Mouse (Mus musculus): ENCODE data around the gene Pdgfb. TPM values are rescaled to one million over a fixed set of nuclear protein-coding genes. Genes with fewer than 3 reads are reported as not detected.

Gene Pdgfb
- polyA plus RNA-seq, 2 experiments from 2014 or later, result 0.68 to 1.1 TPM

DNA sequence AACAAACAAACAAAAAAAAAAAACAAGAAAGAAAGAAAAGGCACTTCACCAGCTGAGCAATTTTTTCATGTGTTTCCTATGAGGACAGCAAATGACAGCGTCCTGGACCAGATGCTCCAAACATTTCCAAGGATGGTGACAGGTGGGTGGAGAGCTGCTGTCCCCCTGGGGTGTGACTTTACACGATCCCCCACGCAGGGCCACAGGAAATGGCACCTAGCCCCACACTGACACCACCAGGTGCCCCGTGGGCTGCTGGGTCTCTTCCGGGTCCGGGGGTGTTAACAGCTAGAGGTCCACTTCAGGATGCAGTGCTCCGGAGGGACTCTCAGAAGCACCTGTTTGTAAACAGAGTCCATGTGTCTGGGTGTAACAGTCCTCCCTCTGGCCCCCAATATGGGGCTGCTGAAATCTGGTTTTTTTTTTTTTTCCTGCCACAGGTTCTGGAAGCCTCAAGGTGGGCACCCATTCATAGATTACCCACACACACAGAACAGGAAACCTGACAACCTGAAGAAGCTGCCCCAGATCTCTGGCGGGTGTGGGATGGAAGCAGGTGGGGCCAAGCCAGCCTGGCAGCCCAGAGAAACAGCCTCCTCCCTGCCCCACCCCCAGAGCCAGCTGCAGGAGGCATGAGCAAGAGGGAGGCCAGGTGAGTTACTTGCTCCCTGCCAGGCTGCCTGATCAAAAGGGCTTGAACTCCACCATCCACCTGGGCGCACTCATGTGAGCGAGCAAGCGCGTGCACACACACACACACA lies 5.2 kb downstream of the Pdgfb start:
- ATAC-seq, result no peak

- ATAC-seq, result no peak
These were observed 6.3 kb downstream of the Pdgfb start for GRCm38 (mm10) chr15:80008461-80008860.

DNA sequence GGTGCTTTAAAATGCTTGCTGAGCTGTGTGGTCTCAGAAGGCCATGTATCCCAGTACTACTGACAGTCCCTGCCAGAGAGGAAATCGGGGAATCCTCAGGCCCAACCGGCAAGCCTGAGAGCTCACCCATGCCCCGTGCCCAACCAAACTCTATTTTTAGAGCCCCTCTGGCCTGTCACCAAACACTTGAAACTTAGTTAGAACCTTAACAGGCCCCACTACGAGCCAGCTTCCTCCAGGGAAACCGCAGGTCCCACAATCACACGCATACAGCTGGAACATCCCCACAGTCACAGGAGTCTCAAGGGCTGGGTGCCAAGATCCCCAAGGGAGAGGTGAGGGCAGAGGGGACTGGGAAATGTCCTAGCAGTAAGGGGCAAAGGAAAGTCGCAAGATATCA lies 8.6 kb downstream of the Pdgfb start:
- no peak for ATAC-seq

- no peak for ATAC-seq
These were observed 9.3 kb downstream of the Pdgfb start for GRCm38 (mm10) chr15:80005436-80005835.

DNA sequence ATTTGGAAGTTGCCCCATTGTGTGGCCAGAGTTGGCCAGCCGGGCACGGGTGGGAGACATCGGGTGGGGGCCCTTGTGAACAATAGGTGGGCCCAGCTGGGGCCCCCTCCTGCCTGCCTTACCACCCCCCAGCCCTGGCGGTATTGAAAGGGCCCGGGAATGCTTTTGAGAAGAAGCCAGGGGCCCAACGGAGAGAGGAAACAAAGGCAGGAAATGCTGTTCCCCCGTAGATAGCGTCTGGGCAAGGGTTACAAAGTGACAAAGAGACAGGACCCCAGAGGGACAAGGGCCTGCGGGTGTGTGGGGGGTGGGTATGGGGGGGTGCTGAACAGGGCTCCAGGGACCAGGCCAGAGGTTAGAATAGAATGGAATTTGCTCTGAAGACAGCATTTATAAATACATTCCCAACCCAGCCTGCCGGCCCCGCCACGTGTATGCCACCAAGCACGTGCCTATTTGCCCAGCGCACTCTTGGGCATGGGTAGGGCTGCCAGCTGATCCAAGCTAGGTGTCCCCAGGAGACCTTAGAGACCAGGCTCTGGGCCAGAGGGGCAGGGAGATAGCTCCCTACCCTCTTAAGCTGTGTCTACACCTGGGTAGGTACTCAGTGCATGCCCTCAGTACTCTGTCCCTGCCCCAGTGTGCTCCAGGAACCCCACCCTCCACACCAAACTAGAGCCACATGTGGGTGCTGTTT lies 10.0 kb downstream of the Pdgfb start:
- ATAC-seq, result no peak

DNA sequence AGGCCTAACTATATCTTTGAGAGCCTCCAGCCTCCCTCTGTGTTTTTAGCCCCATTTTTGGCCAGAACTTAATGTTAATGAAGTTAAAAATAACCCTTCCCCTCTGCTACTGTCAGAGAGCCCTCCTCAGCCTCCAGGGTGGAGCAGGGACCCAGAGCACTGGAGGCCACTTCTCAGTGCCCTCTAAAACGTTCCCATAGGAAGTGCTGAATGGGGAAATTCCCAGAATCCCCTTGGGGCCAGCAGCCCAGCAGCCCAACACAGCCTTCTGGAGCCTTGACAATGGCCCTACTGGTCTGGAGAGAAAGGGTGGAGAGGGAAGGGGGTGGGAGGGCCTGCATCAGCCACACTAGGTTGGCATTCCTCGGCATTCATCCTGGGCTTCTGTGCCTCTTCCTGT lies 11.2 kb downstream of the Pdgfb start:
- ATAC-seq, result no peak

DNA sequence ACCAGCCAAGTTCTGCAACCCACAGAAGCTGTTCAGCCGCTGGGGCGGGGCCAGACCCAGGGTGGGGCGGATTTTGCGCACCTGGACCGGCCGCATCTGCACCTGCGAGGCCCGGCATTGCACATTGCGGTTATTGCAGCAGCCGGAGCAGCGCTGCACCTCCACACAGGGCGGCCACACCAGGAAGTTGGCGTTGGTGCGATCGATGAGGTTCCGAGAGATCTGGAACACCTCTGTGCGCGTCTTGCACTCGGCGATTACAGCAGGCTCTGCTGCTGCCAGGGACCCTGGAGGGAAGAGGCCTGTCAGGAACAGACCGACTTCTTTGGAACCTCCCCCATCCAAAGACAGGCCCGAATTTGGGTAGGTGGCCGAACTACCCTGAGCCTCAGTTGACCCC lies 13.2 kb downstream of the Pdgfb start:
- no peak for ATAC-seq

DNA sequence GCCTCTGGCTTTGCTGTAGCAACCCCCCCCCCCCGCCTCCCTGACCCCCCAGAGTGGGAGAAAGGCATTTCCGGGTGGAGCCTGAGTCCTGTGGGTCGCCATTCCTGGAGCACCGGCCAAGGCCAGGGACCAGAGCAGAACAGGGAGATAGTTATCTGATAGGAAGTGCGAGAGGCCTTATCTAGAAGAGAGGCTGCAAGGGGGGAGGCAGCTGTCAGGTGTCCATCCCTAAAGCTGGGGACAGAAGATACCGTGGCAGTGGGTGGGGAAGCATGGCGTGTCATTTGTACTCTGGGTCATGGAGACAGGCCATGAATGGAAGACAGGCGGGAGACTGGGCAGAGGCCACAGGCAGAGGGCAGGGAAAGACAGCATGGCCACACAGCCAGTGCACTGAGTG lies 14.1 kb downstream of the Pdgfb start:
- no peak for ATAC-seq

GRCm38 (mm10) chr15:79997988-79998387 lies 16.8 kb downstream of the Pdgfb start:
- ATAC-seq, result no peak

GRCm38 (mm10) chr15:79996781-79997180 lies 18.0 kb downstream of the Pdgfb start:
- ATAC-seq, result no peak

DNA sequence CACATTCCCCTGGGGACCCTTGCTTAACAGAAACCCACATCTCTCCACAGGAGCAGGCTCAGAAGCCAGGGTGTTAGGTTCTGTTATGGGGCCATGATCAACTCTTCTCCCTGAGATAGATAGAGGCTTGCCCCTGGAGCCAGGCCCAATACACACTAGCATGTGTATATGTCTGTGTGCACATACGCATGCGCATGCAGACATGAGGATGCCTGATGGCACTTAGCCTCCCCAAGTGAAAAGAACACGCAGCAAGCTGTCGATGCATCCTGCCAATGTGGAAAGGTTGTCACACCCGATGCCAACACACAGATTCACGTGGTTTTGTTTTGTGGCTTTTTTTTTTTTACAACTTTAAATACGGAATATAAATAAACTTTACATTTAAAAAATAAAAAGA lies 19.2 kb downstream of the Pdgfb start:
- no peak for ATAC-seq

GRCm38 (mm10) chr15:79994566-79994965 lies 20.2 kb downstream of the Pdgfb start:
- ATAC-seq, result no peak

DNA sequence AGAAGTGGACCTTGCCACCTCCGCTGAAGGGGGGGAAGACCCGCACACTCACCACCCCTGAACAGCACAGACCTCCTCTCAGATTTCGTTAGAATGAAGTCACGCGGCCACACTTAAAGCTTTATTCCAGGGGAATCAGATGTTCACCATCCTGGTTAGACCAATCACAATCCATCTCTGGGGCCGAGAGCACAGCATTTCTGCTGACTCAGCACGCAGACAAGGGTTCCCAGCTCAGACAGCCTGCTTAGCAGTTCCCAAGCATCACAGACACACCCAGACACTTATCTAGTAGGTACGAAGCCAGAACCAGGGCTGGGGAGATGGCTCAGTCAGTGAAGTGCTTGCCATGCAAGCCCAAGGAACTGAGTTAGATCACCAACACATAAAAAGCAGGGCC lies 28.6 kb downstream of the Pdgfb start:
- no peak for ATAC-seq

DNA sequence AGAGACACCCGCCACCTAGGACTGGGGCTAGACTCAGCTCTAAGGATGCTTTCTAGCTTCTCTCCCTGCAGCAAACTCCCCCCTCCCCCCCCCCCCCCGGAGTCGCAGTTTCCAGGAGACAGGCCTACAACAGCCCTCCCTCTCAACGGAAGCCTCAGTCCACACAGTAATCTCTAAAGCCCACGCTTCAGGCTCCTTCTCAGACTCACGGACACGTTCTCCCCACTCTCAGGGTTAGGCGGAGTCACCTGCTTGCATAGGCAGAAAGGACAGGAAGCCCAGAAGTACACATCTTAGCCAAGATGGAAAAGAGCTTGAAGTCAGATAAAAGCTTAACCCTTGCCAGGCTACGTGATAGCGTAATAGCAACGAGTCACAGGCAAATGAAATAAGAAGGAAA lies 29.3 kb downstream of the Pdgfb start:
- no peak for ATAC-seq

DNA sequence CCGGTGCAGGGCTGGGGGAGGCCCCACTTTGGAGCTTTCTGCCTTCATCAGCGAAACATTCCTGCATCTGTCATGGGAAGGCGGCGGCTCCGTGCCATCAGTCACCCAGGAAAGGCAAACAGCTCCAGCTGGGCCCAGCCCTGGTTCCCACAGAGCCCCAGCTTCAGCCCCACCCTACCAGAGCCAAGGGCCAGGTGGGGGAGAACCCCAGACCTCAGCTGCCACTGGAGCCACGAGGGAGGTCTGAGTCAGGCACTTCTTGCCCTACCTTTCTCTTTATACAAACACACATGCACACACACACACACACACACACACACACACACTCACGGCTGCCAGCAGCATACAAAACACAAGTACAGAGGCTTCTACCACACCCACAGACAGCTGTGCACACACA lies 30.6 kb downstream of the Pdgfb start:
- no peak for ATAC-seq

GRCm38 (mm10) chr15:79980716-79981115 lies 34.1 kb downstream of the Pdgfb start:
- ATAC-seq, result no peak

DNA sequence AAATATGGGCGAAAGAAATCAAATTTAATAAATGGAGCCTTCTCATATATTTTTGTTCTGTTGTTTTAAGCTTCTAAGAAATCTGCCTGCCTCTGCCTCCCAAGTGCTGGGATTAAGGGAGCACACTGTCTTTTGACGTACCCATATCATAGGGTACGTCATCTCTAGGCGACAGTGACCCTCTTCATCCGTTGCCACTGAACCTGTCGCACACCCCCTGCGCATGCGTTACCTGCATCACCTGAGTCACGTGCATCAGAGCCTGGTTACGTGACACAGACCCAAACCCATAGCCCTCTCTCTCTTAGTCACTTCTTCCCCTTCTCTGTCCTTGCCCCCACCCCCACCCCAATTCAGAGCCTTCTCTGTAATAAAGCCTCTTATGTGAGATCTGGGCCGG lies 42.6 kb downstream of the Pdgfb start:
- no peak for ATAC-seq

DNA sequence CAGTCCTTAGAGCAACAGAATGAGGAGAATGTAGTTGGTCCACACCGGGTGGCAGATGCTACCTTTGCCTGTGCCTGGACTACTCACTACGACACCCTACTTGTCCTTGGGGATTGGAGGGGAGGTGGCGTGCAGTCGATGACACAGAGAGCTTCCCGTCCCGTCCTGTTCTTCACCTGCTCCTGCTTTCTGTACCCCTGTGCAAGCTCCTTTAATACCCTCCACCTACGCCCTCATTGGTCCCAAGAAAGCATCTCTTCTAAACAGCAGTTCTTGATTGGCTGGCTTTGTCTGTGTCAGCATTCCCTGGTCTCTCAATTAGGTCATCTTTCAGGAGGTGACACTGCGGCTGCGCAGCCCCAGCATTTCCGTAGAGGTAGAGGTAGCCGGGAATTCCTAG lies 43.8 kb downstream of the Pdgfb start, which contains the start of gene Cbx7:
Gene Cbx7, minus strand, starts transcription at position 180 of the 400 bp plus-strand sequence.
- no peak for ATAC-seq

DNA sequence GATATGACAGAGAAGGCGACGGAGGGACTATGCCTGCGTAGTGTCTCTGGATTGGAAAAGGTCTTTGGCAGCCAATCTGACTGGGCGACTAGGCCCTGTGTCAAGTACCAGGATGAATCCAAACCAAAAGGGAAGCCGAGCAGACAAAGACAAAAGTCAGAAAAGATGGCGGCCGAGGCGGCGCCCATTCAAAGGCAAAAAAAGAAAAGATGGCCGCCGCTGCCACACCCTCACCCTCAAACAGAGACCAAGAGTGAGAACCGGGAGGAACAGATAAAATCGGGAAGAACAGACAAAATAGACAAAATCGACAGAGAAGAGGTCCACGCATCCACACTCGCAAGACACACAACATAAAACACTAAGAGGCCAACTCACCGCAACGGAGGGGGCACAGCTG lies 44.3 kb downstream of the Pdgfb start:
- no peak for ATAC-seq

- ATAC-seq, result no peak
These were observed 47.4 kb downstream of the Pdgfb start for GRCm38 (mm10) chr15:79967346-79967745.

DNA sequence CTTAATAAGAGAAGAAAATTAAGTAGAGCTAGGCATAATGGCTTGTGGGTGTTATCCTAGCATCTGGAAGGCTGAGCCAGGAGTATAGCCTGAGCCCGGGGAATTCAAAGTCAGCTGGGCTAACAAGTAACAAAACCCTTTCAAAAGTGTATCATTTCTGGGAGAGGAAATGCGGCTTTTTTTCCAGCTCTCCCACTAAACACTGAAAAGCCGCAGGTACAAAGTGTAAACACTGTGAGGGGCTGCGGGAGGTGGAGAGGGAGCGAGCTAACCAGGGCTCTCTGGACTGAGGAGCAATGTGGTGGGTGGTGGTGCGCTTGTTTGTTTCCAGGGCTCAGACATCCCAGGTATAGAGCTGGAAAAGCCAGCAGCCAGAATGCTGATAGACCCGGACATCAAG lies 50.4 kb downstream of the Pdgfb start:
- ATAC-seq, result no peak

- ATAC-seq, result no peak
These were observed 52.1 kb downstream of the Pdgfb start for GRCm38 (mm10) chr15:79962661-79963060.

- ATAC-seq, result no peak
These were observed 53.3 kb downstream of the Pdgfb start for GRCm38 (mm10) chr15:79961366-79961921.

- ATAC-seq, result no peak
These were observed 56.4 kb downstream of the Pdgfb start for GRCm38 (mm10) chr15:79958418-79958817.
